Mouse (Mus musculus) liver, postnatal 0 days (tissue): Measurements from ENCODE around the gene Sgpp1.

Source experiments
- CTCF ChIP-seq: sonication (generic); IDR thresholded peaks from 2 replicates; pipeline ENCODE4 v1.5.1; 2016; ENCODE audit warnings: antibody characterized with exemption, low read depth
- EP300 ChIP-seq: IDR thresholded peaks from 2 replicates; pipeline ENCODE4 v1.6.1; 2016; ENCODE audit warnings: antibody characterized with exemption, low read depth, mild to moderate bottlenecking

DNA sequence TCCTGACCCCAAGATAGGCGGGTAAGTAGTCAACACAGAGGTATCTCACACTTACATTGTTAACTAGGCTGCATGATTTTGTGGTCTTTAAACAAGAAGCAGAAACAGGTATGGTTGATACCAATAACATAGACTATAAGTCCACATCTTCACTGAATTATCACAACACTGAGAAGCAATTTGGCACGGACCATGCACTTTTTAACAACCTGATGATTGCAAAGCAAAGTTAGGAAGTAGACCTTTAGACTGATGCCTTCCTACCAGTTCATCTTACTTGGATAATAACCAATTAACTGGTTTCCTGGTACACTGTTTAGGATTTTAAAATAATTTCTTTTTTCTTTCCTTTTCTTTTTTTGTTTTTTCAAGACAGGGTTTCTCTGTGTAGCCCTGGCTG is 67.3 kb downstream of the Sgpp1 start:
- TF ChIP-seq EP300 (no peak), CTCF (no peak)
